In the genomic region with DNA sequence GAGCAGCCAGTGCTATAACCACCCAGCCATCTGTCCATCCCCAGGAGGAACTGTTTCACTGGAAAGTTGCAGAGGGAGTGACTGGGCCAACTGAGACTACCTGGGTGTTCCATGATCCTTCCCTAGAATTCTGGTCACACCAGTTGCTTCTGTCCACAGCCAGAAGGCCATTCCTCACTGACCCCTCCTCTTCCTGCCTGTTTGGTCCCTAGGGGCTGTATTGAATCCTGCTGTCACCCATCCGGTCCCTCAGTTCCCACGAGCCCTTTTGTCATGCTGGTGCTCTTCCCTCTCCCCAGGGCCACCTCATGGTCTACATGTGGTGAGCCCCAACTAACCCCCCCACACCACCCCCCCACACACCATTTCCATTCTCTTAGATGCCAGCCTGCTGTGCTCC, we compare ENCODE assay signal across 27 mouse cellular contexts. TPM values are rescaled to one million over a fixed set of nuclear protein-coding genes. Genes with fewer than 3 reads are reported as not detected.
DNase-seq lines count a peak whose midpoint lies in the region; ATAC-seq and TF ChIP-seq lines count a peak whose summit lies in the region.
"Had no signal": no experiment of that assay in that cellular context is flagged by ENCODE, and none has a peak within 500 bp of the region (broad histone marks: within the 10 kb centered on the region; RNA-seq: fewer than 3 reads in every experiment).

No protein-coding gene starts in this region.

- peak in 1 of 2 experiments; percentile 14 for DNase-seq in heart, adult 2 months
- DNase-seq in heart, postnatal 25 days (ENCODE audit: low spot score), result no peak
- peak; percentile 17 to 19 for DNase-seq in heart, postnatal 10 days
- DNase-seq in heart, postnatal 4 days, result no peak
- peak; percentile 18 to 27 for DNase-seq in kidney, postnatal 36 days
- no peak for DNase-seq in kidney, adult 18-20 months
- peak; percentile 8 for DNase-seq in midbrain, embryonic 11.5 days (ENCODE audit: low spot score, missing footprints)
- DNase-seq: adrenal gland, postnatal 14 days; cerebellum, adult 18-20 months; cerebellum, adult 9-11 months; cerebellum, postnatal 36 days; gastrocnemius, postnatal 36 days had no signal

- H3K4me1 ChIP-seq in heart, adult 2 months (ENCODE audit: control insufficient read depth, insufficient read depth, low read length), result peaks cover 4% of the 10 kb centered on the region
- peaks cover 10% of the 10 kb centered on the region for H3K4me1 ChIP-seq in midbrain, embryonic 11.5 days (ENCODE audit: control insufficient read depth, insufficient read depth, low read length)
- peaks cover 11% of the 10 kb centered on the region for H3K4me1 ChIP-seq in midbrain, embryonic 16.5 days (ENCODE audit: control insufficient read depth, insufficient read depth, low read length)

- peak overlapping the region; percentile 9; the same call in 1 of the 2 replicates for H3K27ac ChIP-seq in heart, adult 2 months
- H3K27ac ChIP-seq in midbrain, embryonic 11.5 days (ENCODE audit: low read depth, low read length), result no peak overlapping the region
- H3K27ac ChIP-seq in midbrain, embryonic 16.5 days (ENCODE audit: low read length), result no peak overlapping the region
- H3K27ac ChIP-seq: embryonic facial prominence, embryonic 15.5 days; forebrain, embryonic 15.5 days; hindbrain, embryonic 15.5 days had no signal

- no peak for TF ChIP-seq CTCF in heart, adult 2 months (IDR thresholded peaks at IDR 0.05)

- no peak for TF ChIP-seq EP300 in heart, adult 2 months (IDR thresholded peaks at IDR 0.05; ENCODE audit: insufficient read depth, low read depth, low read length)

- WGBS in heart, adult 2 months, result 41% methylated on average over 2 of the region's 2 CpGs
- 69% methylated on average over 2 of the region's 2 CpGs for WGBS in midbrain, embryonic 11.5 days
- WGBS in midbrain, embryonic 16.5 days, result 65% methylated on average over 2 of the region's 2 CpGs

- TF ChIP-seq POLR2A in heart, adult 2 months (IDR thresholded peaks at IDR 0.05; ENCODE audit: insufficient read depth, low read depth, low read length), result 0 out of 2 replicates have a peak, but pooled peaks have one; percentile 28

- no peaks in the 10 kb centered on the region for H3K9me3 ChIP-seq in midbrain, embryonic 11.5 days (ENCODE audit: control insufficient read depth, low read length)
- H3K9me3 ChIP-seq in midbrain, embryonic 16.5 days (replicated peaks; ENCODE audit: control insufficient read depth, low read length, poor library complexity, severe bottlenecking), result no peaks in the 10 kb centered on the region
- H3K9me3 ChIP-seq: embryonic facial prominence, embryonic 15.5 days; forebrain, embryonic 15.5 days; hindbrain, embryonic 15.5 days had no signal

- no peaks in the 10 kb centered on the region for H3K36me3 ChIP-seq in heart, adult 2 months (ENCODE audit: control insufficient read depth, insufficient read depth, low read length)
- no peaks in the 10 kb centered on the region for H3K36me3 ChIP-seq in midbrain, embryonic 11.5 days (ENCODE audit: control insufficient read depth, insufficient read depth, low read length)
- no peaks in the 10 kb centered on the region; the same call in 1 of the 2 replicates for H3K36me3 ChIP-seq in midbrain, embryonic 16.5 days (ENCODE audit: control insufficient read depth, insufficient read depth, low read length)
- H3K36me3 ChIP-seq: embryonic facial prominence, embryonic 15.5 days; forebrain, embryonic 15.5 days; hindbrain, embryonic 15.5 days had no signal

- H3K79me2 ChIP-seq in heart, adult 2 months (replicated peaks; ENCODE audit: control insufficient read depth, insufficient read depth, low read length), result no peaks in the 10 kb centered on the region

- no peak overlapping the region for H3K9ac ChIP-seq in heart, adult 2 months (ENCODE audit: low read depth, low read length)
- no peak overlapping the region for H3K9ac ChIP-seq in midbrain, embryonic 11.5 days (ENCODE audit: low read length)
- H3K9ac ChIP-seq in midbrain, embryonic 16.5 days (ENCODE audit: low read depth, low read length), result no peak overlapping the region
- H3K9ac ChIP-seq: embryonic facial prominence, embryonic 15.5 days; forebrain, embryonic 15.5 days; hindbrain, embryonic 15.5 days had no signal

- ATAC-seq in midbrain, embryonic 11.5 days (ENCODE audit: low FRiP score), result no peak
- no peak for ATAC-seq in midbrain, embryonic 16.5 days
- ATAC-seq: activated CD4-positive, CD25-positive, alpha-beta regulatory T cell, adult 4 months; forebrain, embryonic 15.5 days; intestine, embryonic 16.5 days; Patski had no signal

- no peaks in the 10 kb centered on the region for H3K27me3 ChIP-seq in heart, adult 2 months (ENCODE audit: control insufficient read depth, insufficient read depth, low read length)
- no peaks in the 10 kb centered on the region for H3K27me3 ChIP-seq in midbrain, embryonic 11.5 days (ENCODE audit: control insufficient read depth, insufficient read depth, low read length)
- no peaks in the 10 kb centered on the region for H3K27me3 ChIP-seq in midbrain, embryonic 16.5 days (ENCODE audit: control insufficient read depth, insufficient read depth, low read depth, low read length)
- H3K27me3 ChIP-seq: CH12.LX; embryonic facial prominence, embryonic 15.5 days; forebrain, embryonic 15.5 days; hindbrain, embryonic 15.5 days; Patski had no signal

- no peak overlapping the region for H3K4me2 ChIP-seq in midbrain, embryonic 11.5 days
- no peak overlapping the region for H3K4me2 ChIP-seq in midbrain, embryonic 16.5 days (ENCODE audit: low read length)
- H3K4me2 ChIP-seq: embryonic facial prominence, embryonic 15.5 days; forebrain, embryonic 15.5 days; hindbrain, embryonic 15.5 days had no signal

- no peak overlapping the region for H3K4me3 ChIP-seq in heart, adult 2 months
- no peak overlapping the region for H3K4me3 ChIP-seq in midbrain, embryonic 11.5 days (ENCODE audit: low read depth, low read length)
- no peak overlapping the region for H3K4me3 ChIP-seq in midbrain, embryonic 16.5 days (ENCODE audit: low read depth, low read length)
- H3K4me3 ChIP-seq: embryonic facial prominence, embryonic 15.5 days; forebrain, embryonic 15.5 days; hindbrain, embryonic 15.5 days had no signal

- intact Hi-C loops in heart, adult 2 months (cut with DNase I), result no loop called here
- intact Hi-C loops in heart, postnatal 25 days (cut with DNase I), result no loop called here
- intact Hi-C loops in heart, postnatal 10 days (cut with DNase I), result no loop called here

RNA-seq across cellular contexts. Expression of a gene that starts 6.6 kb away (rescaled TPM):
- not detected for total RNA-seq in heart, adult 2 months (2021)
- not detected in 2 replicates for polyA plus RNA-seq in heart, adult 2 months (2012; rRNA removed)
- not detected for total RNA-seq in heart, postnatal 25 days (2021)
- not detected for total RNA-seq in heart, postnatal 10 days (2021)
- not detected for total RNA-seq in heart, postnatal 4 days (2021)
- polyA plus RNA-seq in midbrain, embryonic 11.5 days (2014; fragmentation: Nextera tagmentation; extraction: Ambion mirVana), result not detected in 2 replicates
- not detected in 2 replicates for polyA plus RNA-seq in midbrain, embryonic 16.5 days (2015; fragmentation: Nextera tagmentation; extraction: Ambion mirVana)
- total RNA-seq: adrenal gland, adult 18-20 months; adrenal gland, postnatal 14 days; CH12.LX; gastrocnemius, adult 8-10 months; gastrocnemius, postnatal 36 days; heart, adult 18-20 months had no signal
- polyA plus RNA-seq: embryonic facial prominence, embryonic 11.5 days; embryonic facial prominence, embryonic 15.5 days; forebrain, embryonic 11.5 days; forebrain, embryonic 15.5 days; heart, embryonic 16.5 days; hindbrain, embryonic 11.5 days; hindbrain, embryonic 15.5 days; intestine, embryonic 16.5 days; Patski had no signal

RNA-seq across cellular contexts. Expression of a gene that starts 24.7 kb away (rescaled TPM):
- 10 to 100 TPM; 12.4 to 13.9 TPM for total RNA-seq in heart, adult 2 months (2021)
- 11.8 and 14.2 TPM in 2 replicates for polyA plus RNA-seq in heart, adult 2 months (2012; rRNA removed)
- total RNA-seq in heart, postnatal 25 days (2021), result 10 to 100 TPM; 15.0 to 15.2 TPM
- 10 to 100 TPM; 14.1 to 17.1 TPM for total RNA-seq in heart, postnatal 10 days (2021)
- total RNA-seq in heart, postnatal 4 days (2021), result 10 to 100 TPM; 16.8 to 17.3 TPM
- polyA plus RNA-seq in midbrain, embryonic 11.5 days (2014; fragmentation: Nextera tagmentation; extraction: Ambion mirVana), result 11.6 and 14.0 TPM in 2 replicates
- polyA plus RNA-seq in midbrain, embryonic 16.5 days (2015; fragmentation: Nextera tagmentation; extraction: Ambion mirVana), result 17.4 and 22.3 TPM in 2 replicates

Comparison
In these comparisons a context has a peak if more than half of its experiments do, and no peak if none do; other contexts are left out.
1. DNase-seq: peak in heart, postnatal 10 days (2 of 2), kidney, postnatal 36 days (2 of 2) and midbrain, embryonic 11.5 days (single experiment); none in heart, postnatal 25 days (single experiment), heart, postnatal 4 days (single experiment) and kidney, adult 18-20 months (single experiment).